Mouse (Mus musculus) lung, postnatal 0 days (tissue): ENCODE measurements around the gene Zfp106. TPM values are rescaled to one million over a fixed set of nuclear protein-coding genes. Genes with fewer than 3 reads are reported as not detected.
A peak's percentile ranks its signal among the peaks of the same experiment; 100 is the strongest.
"Not testable (repeated sequence)": the region's sequence is repeated elsewhere in the genome, so short reads cannot be mapped to it uniquely, and the experiment has no call there.

ENCODE experiments used
- ATAC-seq: fragments of 200-750 bp; cut with Nextera tagmentation; 2 replicates; pipeline ENCODE4 v1.8.0; 2017; ENCODE audit warnings: moderate library complexity
- DNase-seq: peaks from one replicate; pipeline ENCODE4 v3.0.0-alpha.2; 2016; ENCODE audit warnings: low spot score
- H3K27ac ChIP-seq: fragments of 300-500 bp; sonication (generic); 2 replicates; pipeline ENCODE4 v1.5.1; 2014; ENCODE audit warnings: antibody characterized with exemption, mild to moderate bottlenecking, low read length, mixed read lengths
- H3K27me3 ChIP-seq: fragments of 300-500 bp; sonication (generic); replicated peaks from 2 replicates; pipeline ENCODE4 v1.6.1; 2014; ENCODE audit warnings: low read length, mixed read lengths; ENCODE audit not compliant: insufficient read depth
- H3K36me3 ChIP-seq: fragments of 300-500 bp; sonication (generic); 2 replicates; pipeline ENCODE4 v1.6.1; 2014; ENCODE audit warnings: low read length, mixed read lengths; ENCODE audit not compliant: insufficient read depth
- H3K4me1 ChIP-seq: fragments of 300-500 bp; sonication (generic); 2 replicates; pipeline ENCODE4 v1.6.1; 2014; ENCODE audit warnings: antibody characterized with exemption, low read depth, low read length, mixed read lengths; ENCODE audit not compliant: insufficient read depth
- H3K4me2 ChIP-seq: fragments of 300-500 bp; sonication (generic); replicated peaks from 2 replicates; pipeline ENCODE4 v1.6.1; 2014; ENCODE audit warnings: low read depth, mild to moderate bottlenecking, low read length, moderate library complexity, mixed read lengths
- H3K4me3 ChIP-seq: fragments of 300-500 bp; sonication (generic); 2 replicates; pipeline ENCODE4 v1.5.1; 2014; ENCODE audit warnings: low read depth, low read length
- H3K9ac ChIP-seq: fragments of 300-500 bp; sonication (generic); replicated peaks from 2 replicates; pipeline ENCODE4 v1.6.1; 2014; ENCODE audit warnings: low read depth, mild to moderate bottlenecking
- H3K9me3 ChIP-seq: fragments of 300-500 bp; sonication (generic); 2 replicates; pipeline ENCODE4 v1.6.1; 2016; ENCODE audit warnings: low read length, mixed read lengths
- CTCF ChIP-seq: IDR thresholded peaks from 2 replicates; pipeline ENCODE4 v1.5.1; 2016; ENCODE audit warnings: antibody characterized with exemption, mild to moderate bottlenecking
- EP300 ChIP-seq: IDR thresholded peaks from 2 replicates; pipeline ENCODE4 v1.6.1; 2016; ENCODE audit warnings: antibody characterized with exemption, mild to moderate bottlenecking, control low read depth
- WGBS: fragments of 180-500 bp; shearing (Covaris S2); extraction: QIAGEN DNeasy Blood & Tissue Kit; methylation state at CpG from one replicate; pipeline ENCODE4 v1.1.7; 2014; 5-methylcytosine and 5-hydroxymethylcytosine counted together
- polyA plus RNA-seq: library from polyadenylated mRNA; unstranded; fragments of >200 nt; fragmentation: Nextera tagmentation; extraction: Ambion mirVana; gene quantifications from 2 replicates; pipeline ENCODE4 v1.2.1, GENCODE M21; 2015

The Zfp106 gene
- polyA plus RNA-seq, 1 experiment from 2014 or later: 28.5 TPM

GRCm38 (mm10) chr2:120592227-120592626, 28.6 kb upstream of the Zfp106 start:
- WGBS: 81% methylated on average over 1 of the region's 1 CpGs
- no peak for TF ChIP-seq EP300
- 0 out of 2 replicates have a peak, but pooled peaks have one; percentile 16 for TF ChIP-seq CTCF
- ATAC-seq (no peak), DNase-seq (no peak)
- Histone ChIP-seq H3K4me2 (no peak overlapping the region), H3K4me3 (no peak overlapping the region), H3K27ac (no peak overlapping the region), H3K27me3 (no peaks in the 10 kb centered on the region), H3K9me3 (no peaks in the 10 kb centered on the region), H3K4me1 (no peaks in the 10 kb centered on the region), H3K9ac (no peak overlapping the region), H3K36me3 (peaks cover 20% of the 10 kb centered on the region)

- Histone ChIP-seq H3K9me3 (no peaks in the 10 kb centered on the region), H3K4me3 (no peak overlapping the region), H3K9ac (no peak overlapping the region), H3K27ac (no peak overlapping the region), H3K4me1 (no peaks in the 10 kb centered on the region), H3K27me3 (no peaks in the 10 kb centered on the region), H3K36me3 (peaks cover 27% of the 10 kb centered on the region), H3K4me2 (no peak overlapping the region)
- ATAC-seq: no peak
- 76% methylated on average over 5 of the region's 5 CpGs for WGBS
- DNase-seq: no peak
- TF ChIP-seq EP300 (no peak), CTCF (no peak)
Measured at GRCm38 (mm10) chr2:120589759-120590158, 26.1 kb upstream of the Zfp106 start.

- ATAC-seq: peak; percentile 89
- Histone ChIP-seq H3K4me2 (no peak overlapping the region), H3K36me3 (no peaks in the 10 kb centered on the region; the same call in 1 of the 2 replicates), H3K4me3 (no peak overlapping the region), H3K27ac (peak overlapping the region; percentile 34), H3K4me1 (peaks cover 5% of the 10 kb centered on the region; the same call in 1 of the 2 replicates), H3K27me3 (no peaks in the 10 kb centered on the region), H3K9me3 (no peaks in the 10 kb centered on the region), H3K9ac (no peak overlapping the region)
- peak; percentile 83 for TF ChIP-seq EP300
- no peak for TF ChIP-seq CTCF
- peak; percentile 93 for DNase-seq
- WGBS: 40% methylated on average over 5 of the region's 5 CpGs
Measured at GRCm38 (mm10) chr2:120578286-120578685, 14.6 kb upstream of the Zfp106 start.

- DNase-seq (peak; percentile 36), ATAC-seq (peak; percentile 70)
- peak overlapping the region; percentile 34 for H3K27ac ChIP-seq
- no peaks in the 10 kb centered on the region for H3K27me3 ChIP-seq
- H3K36me3 ChIP-seq: no peaks in the 10 kb centered on the region; the same call in 1 of the 2 replicates
- no peak overlapping the region for H3K4me2 ChIP-seq
- H3K4me3 ChIP-seq: no peak overlapping the region
- peaks cover 5% of the 10 kb centered on the region; the same call in 1 of the 2 replicates for H3K4me1 ChIP-seq
- no peak overlapping the region for H3K9ac ChIP-seq
- TF ChIP-seq CTCF: no peak
- TF ChIP-seq EP300: no peak
- no peaks in the 10 kb centered on the region for H3K9me3 ChIP-seq
- 38% methylated on average over 4 of the region's 4 CpGs for WGBS
Measured at GRCm38 (mm10) chr2:120577799-120578198, 14.2 kb upstream of the Zfp106 start.

- H3K4me3 ChIP-seq: no peak overlapping the region
- TF ChIP-seq EP300: no peak
- no peak for TF ChIP-seq CTCF
- DNase-seq: no peak
Measured at GRCm38 (mm10) chr2:120575978-120576377, 12.3 kb upstream of the Zfp106 start.

GRCm38 (mm10) chr2:120575121-120575520, 11.5 kb upstream of the Zfp106 start:
- Histone ChIP-seq H3K4me1 (peaks cover 5% of the 10 kb centered on the region; the same call in 1 of the 2 replicates), H3K27ac (no peak overlapping the region), H3K9me3 (no peaks in the 10 kb centered on the region), H3K36me3 (no peaks in the 10 kb centered on the region; the same call in 1 of the 2 replicates), H3K4me2 (no peak overlapping the region), H3K9ac (no peak overlapping the region), H3K4me3 (no peak overlapping the region), H3K27me3 (no peaks in the 10 kb centered on the region)
- 86% methylated on average over 3 of the region's 3 CpGs for WGBS
- TF ChIP-seq EP300: no peak
- no peak for ATAC-seq
- no peak for DNase-seq

More at GRCm38 (mm10) chr2:120575978-120576377, 12.3 kb upstream of the Zfp106 start:
- ATAC-seq: no peak
- Histone ChIP-seq H3K4me2 (no peak overlapping the region), H3K9ac (no peak overlapping the region), H3K27ac (no peak overlapping the region), H3K9me3 (no peaks in the 10 kb centered on the region), H3K4me1 (peaks cover 5% of the 10 kb centered on the region; the same call in 1 of the 2 replicates), H3K36me3 (no peaks in the 10 kb centered on the region; the same call in 1 of the 2 replicates), H3K27me3 (no peaks in the 10 kb centered on the region)
- WGBS: 85% methylated on average over 2 of the region's 2 CpGs

GRCm38 (mm10) chr2:120572161-120572560, 8.5 kb upstream of the Zfp106 start:
- peak; percentile 12 for DNase-seq
- H3K36me3 ChIP-seq, H3K27me3 ChIP-seq, ATAC-seq, H3K27ac ChIP-seq, H3K9ac ChIP-seq, H3K4me3 ChIP-seq, H3K4me2 ChIP-seq, H3K4me1 ChIP-seq, H3K9me3 ChIP-seq: not testable (repeated sequence)
- 82% methylated on average over 3 of the region's 3 CpGs for WGBS
